In the genomic region with DNA sequence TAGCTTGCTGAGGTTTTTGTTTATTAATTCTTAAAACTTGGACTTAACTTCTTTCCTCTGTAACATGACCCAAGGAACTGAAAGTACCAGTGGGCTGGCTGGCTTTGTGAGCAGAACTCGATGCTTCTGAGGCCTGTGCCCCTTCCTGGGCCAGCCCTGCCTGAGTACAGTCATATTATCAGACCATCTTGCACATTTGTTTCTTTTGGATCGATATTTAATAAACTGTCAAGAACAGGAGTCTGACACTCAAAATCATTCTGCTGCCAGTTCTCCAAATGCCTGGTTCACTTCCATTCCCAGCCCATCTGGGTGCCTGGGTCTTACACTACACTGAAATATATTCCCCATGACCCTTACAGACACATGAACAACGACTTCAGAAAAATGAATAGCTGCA, we compare ENCODE assay signal across 30 mouse cellular contexts. TPM values are rescaled to one million over a fixed set of nuclear protein-coding genes. Genes with fewer than 3 reads are reported as not detected.
A peak's percentile ranks its signal among the peaks of the same experiment; 100 is the strongest.
DNase-seq lines count a peak whose midpoint lies in the region; ATAC-seq and TF ChIP-seq lines count a peak whose summit lies in the region.
"Had no signal": no experiment of that assay in that cellular context is flagged by ENCODE, and none has a peak within 500 bp of the region (broad histone marks: within the 10 kb centered on the region; RNA-seq: fewer than 3 reads in every experiment).

No protein-coding gene starts in this region.

- H3K9me3 ChIP-seq in forebrain, embryonic 15.5 days: no peaks in the 10 kb centered on the region
- H3K9me3 ChIP-seq in forebrain, embryonic 11.5 days (ENCODE audit: control insufficient read depth, low read length): no peaks in the 10 kb centered on the region
- H3K9me3 ChIP-seq in intestine, embryonic 14.5 days (ENCODE audit: control insufficient read depth, low read length): no peaks in the 10 kb centered on the region
- no peaks in the 10 kb centered on the region for H3K9me3 ChIP-seq in intestine, embryonic 16.5 days (ENCODE audit: control insufficient read depth, low read length)
- H3K9me3 ChIP-seq in lung, embryonic 16.5 days (ENCODE audit: control insufficient read depth, low read length): no peaks in the 10 kb centered on the region
- H3K9me3 ChIP-seq: embryonic facial prominence, embryonic 13.5 days; forebrain, embryonic 12.5 days; hindbrain, embryonic 12.5 days; limb, embryonic 13.5 days; liver, embryonic 12.5 days; midbrain, embryonic 13.5 days; neural tube, embryonic 13.5 days had no signal

- H3K4me1 ChIP-seq in forebrain, embryonic 15.5 days: no peaks in the 10 kb centered on the region
- no peaks in the 10 kb centered on the region for H3K4me1 ChIP-seq in forebrain, embryonic 11.5 days (replicated peaks; ENCODE audit: control insufficient read depth, insufficient read depth, low read length)
- H3K4me1 ChIP-seq in intestine, embryonic 14.5 days (replicated peaks; ENCODE audit: control insufficient read depth, insufficient read depth, low read length): no peaks in the 10 kb centered on the region; the same call in 1 of the 2 replicates
- no peaks in the 10 kb centered on the region for H3K4me1 ChIP-seq in intestine, embryonic 16.5 days (ENCODE audit: control insufficient read depth, insufficient read depth, low read length)
- H3K4me1 ChIP-seq in lung, embryonic 16.5 days (replicated peaks; ENCODE audit: control insufficient read depth, insufficient read depth, low read length): no peaks in the 10 kb centered on the region
- H3K4me1 ChIP-seq: forebrain, embryonic 12.5 days; hindbrain, embryonic 12.5 days; liver, embryonic 12.5 days; midbrain, embryonic 13.5 days; neural tube, embryonic 13.5 days had no signal

- no peaks in the 10 kb centered on the region for H3K36me3 ChIP-seq in forebrain, embryonic 15.5 days
- no peaks in the 10 kb centered on the region for H3K36me3 ChIP-seq in forebrain, embryonic 11.5 days (ENCODE audit: control insufficient read depth, insufficient read depth, low read length)
- no peaks in the 10 kb centered on the region for H3K36me3 ChIP-seq in intestine, embryonic 14.5 days (ENCODE audit: control insufficient read depth, insufficient read depth, low read length)
- H3K36me3 ChIP-seq in intestine, embryonic 16.5 days (ENCODE audit: control insufficient read depth, insufficient read depth, low read length): no peaks in the 10 kb centered on the region
- no peaks in the 10 kb centered on the region for H3K36me3 ChIP-seq in lung, embryonic 16.5 days (ENCODE audit: control insufficient read depth, insufficient read depth, low read length)
- H3K36me3 ChIP-seq: embryonic facial prominence, embryonic 13.5 days; forebrain, embryonic 12.5 days; limb, embryonic 13.5 days; liver, embryonic 12.5 days; midbrain, embryonic 13.5 days; neural tube, embryonic 13.5 days had no signal

- no peak for TF ChIP-seq CTCF in brain, embryonic 14.5 days (IDR thresholded peaks at IDR 0.05; ENCODE audit: borderline replicate concordance, extremely low read depth, insufficient read depth, insufficient read length)

- DNase-seq in forebrain, embryonic 11.5 days (ENCODE audit: low spot score): no peak
- DNase-seq in intestine, embryonic 14.5 days (ENCODE audit: low spot score): no peak
- no peak for DNase-seq in lung, postnatal 14 days
- peak; percentile 18 for DNase-seq in brain, embryonic 14.5 days (ENCODE audit: low read depth)
- DNase-seq in adrenal gland, adult 2 months: no peak
- DNase-seq: adrenal gland, postnatal 36 days; cerebellum, adult 8-10 months; cerebellum, postnatal 36 days; gastrocnemius, postnatal 10 days; heart, postnatal 36 days; kidney, adult 9 months; kidney, postnatal 10 days; liver, postnatal 0 days; right cerebral cortex, postnatal 4 days; thymus, adult 18-20 months; thymus, postnatal 25 days had no signal

- WGBS in forebrain, embryonic 15.5 days: 79% methylated on average over 3 of the region's 3 CpGs
- WGBS in forebrain, embryonic 11.5 days: 83% methylated on average over 3 of the region's 3 CpGs
- WGBS in intestine, embryonic 14.5 days: 46% methylated on average over 3 of the region's 3 CpGs
- 60% methylated on average over 3 of the region's 3 CpGs for WGBS in intestine, embryonic 16.5 days
- WGBS in lung, embryonic 16.5 days: 41% methylated on average over 3 of the region's 3 CpGs

- H3K27me3 ChIP-seq in forebrain, embryonic 15.5 days: no peaks in the 10 kb centered on the region
- no peaks in the 10 kb centered on the region for H3K27me3 ChIP-seq in forebrain, embryonic 11.5 days (ENCODE audit: control insufficient read depth, insufficient read depth, low read length)
- no peaks in the 10 kb centered on the region for H3K27me3 ChIP-seq in intestine, embryonic 14.5 days (replicated peaks; ENCODE audit: control insufficient read depth, insufficient read depth, low read length)
- no peaks in the 10 kb centered on the region for H3K27me3 ChIP-seq in intestine, embryonic 16.5 days (replicated peaks; ENCODE audit: control insufficient read depth, insufficient read depth, low read length)
- no peaks in the 10 kb centered on the region for H3K27me3 ChIP-seq in lung, embryonic 16.5 days (ENCODE audit: control insufficient read depth, insufficient read depth, low read depth, low read length)
- H3K27me3 ChIP-seq: embryonic facial prominence, embryonic 13.5 days; forebrain, embryonic 12.5 days; hindbrain, embryonic 12.5 days; limb, embryonic 13.5 days; liver, embryonic 12.5 days; midbrain, embryonic 13.5 days; neural tube, embryonic 13.5 days had no signal

- no peak for ATAC-seq in forebrain, embryonic 15.5 days (replicated peaks)
- ATAC-seq in forebrain, embryonic 11.5 days (replicated peaks; ENCODE audit: low FRiP score): no peak
- no peak for ATAC-seq in intestine, embryonic 14.5 days (replicated peaks; ENCODE audit: low FRiP score, low TSS enrichment, low read depth)
- no peak for ATAC-seq in intestine, embryonic 16.5 days
- ATAC-seq in lung, embryonic 16.5 days (ENCODE audit: low read depth): peak; percentile 71
- ATAC-seq: hindbrain, postnatal 0 days; intestine, postnatal 0 days; liver, embryonic 12.5 days; liver, postnatal 0 days; midbrain, embryonic 13.5 days had no signal

- H3K9ac ChIP-seq in forebrain, embryonic 15.5 days (replicated peaks): no peak overlapping the region
- H3K9ac ChIP-seq in forebrain, embryonic 11.5 days (ENCODE audit: low read length): no peak overlapping the region
- no peak overlapping the region for H3K9ac ChIP-seq in intestine, embryonic 14.5 days (ENCODE audit: low read length)
- H3K9ac ChIP-seq in intestine, embryonic 16.5 days (ENCODE audit: low read depth, low read length): no peak overlapping the region
- H3K9ac ChIP-seq in lung, embryonic 16.5 days (ENCODE audit: low read length): no peak overlapping the region
- H3K9ac ChIP-seq: embryonic facial prominence, embryonic 13.5 days; forebrain, embryonic 12.5 days; hindbrain, embryonic 12.5 days; limb, embryonic 13.5 days; liver, embryonic 12.5 days; liver, postnatal 0 days; midbrain, embryonic 13.5 days; neural tube, embryonic 13.5 days had no signal

- H3K4me3 ChIP-seq in forebrain, embryonic 15.5 days: no peak overlapping the region
- no peak overlapping the region for H3K4me3 ChIP-seq in forebrain, embryonic 11.5 days (ENCODE audit: low read depth, low read length)
- no peak overlapping the region for H3K4me3 ChIP-seq in intestine, embryonic 14.5 days (ENCODE audit: low read depth, low read length)
- no peak overlapping the region for H3K4me3 ChIP-seq in intestine, embryonic 16.5 days (ENCODE audit: low read length)
- no peak overlapping the region for H3K4me3 ChIP-seq in lung, embryonic 16.5 days (ENCODE audit: low read length)
- H3K4me3 ChIP-seq: embryonic facial prominence, embryonic 13.5 days; forebrain, embryonic 12.5 days; hindbrain, embryonic 12.5 days; limb, embryonic 13.5 days; liver, embryonic 12.5 days; midbrain, embryonic 13.5 days; neural tube, embryonic 13.5 days had no signal

- peak overlapping the region; percentile 65 for H3K27ac ChIP-seq in forebrain, embryonic 15.5 days (replicated peaks)
- H3K27ac ChIP-seq in forebrain, embryonic 11.5 days (ENCODE audit: low read depth, low read length): no peak overlapping the region
- H3K27ac ChIP-seq in intestine, embryonic 14.5 days (ENCODE audit: low read depth): peak overlapping the region; percentile 9; the same call in 1 of the 2 replicates
- H3K27ac ChIP-seq in intestine, embryonic 16.5 days (ENCODE audit: low read length): no peak overlapping the region; the same call in 1 of the 2 replicates
- no peak overlapping the region for H3K27ac ChIP-seq in lung, embryonic 16.5 days (ENCODE audit: low read length)
- H3K27ac ChIP-seq: embryonic facial prominence, embryonic 13.5 days; forebrain, embryonic 12.5 days; hindbrain, embryonic 12.5 days; hindbrain, postnatal 0 days; limb, embryonic 13.5 days; liver, embryonic 12.5 days; midbrain, embryonic 13.5 days; neural tube, embryonic 13.5 days; stomach, postnatal 0 days had no signal

- no peak for TF ChIP-seq POLR2A in brain, embryonic 14.5 days (IDR thresholded peaks at IDR 0.05; ENCODE audit: borderline replicate concordance, extremely low read depth, insufficient read depth, insufficient read length, poor library complexity, severe bottlenecking)

- no peak overlapping the region for H3K4me2 ChIP-seq in forebrain, embryonic 15.5 days (replicated peaks)
- H3K4me2 ChIP-seq in forebrain, embryonic 11.5 days (ENCODE audit: low read depth, low read length, severe bottlenecking): no peak overlapping the region
- H3K4me2 ChIP-seq in intestine, embryonic 14.5 days (ENCODE audit: low read length): no peak overlapping the region
- H3K4me2 ChIP-seq in intestine, embryonic 16.5 days (ENCODE audit: low read depth, low read length): no peak overlapping the region
- H3K4me2 ChIP-seq in lung, embryonic 16.5 days (ENCODE audit: low read depth, low read length): no peak overlapping the region
- H3K4me2 ChIP-seq: embryonic facial prominence, embryonic 13.5 days; forebrain, embryonic 12.5 days; heart, embryonic 11.5 days; hindbrain, embryonic 12.5 days; limb, embryonic 13.5 days; liver, embryonic 12.5 days; midbrain, embryonic 13.5 days; neural tube, embryonic 13.5 days had no signal

RNA-seq across cellular contexts. Expression of a gene that starts 19.3 kb away (rescaled TPM):
- polyA plus RNA-seq in forebrain, embryonic 15.5 days (2015; fragmentation: Nextera tagmentation; extraction: Ambion mirVana): 25.1 and 26.7 TPM in 2 replicates
- 47.4 and 49.2 TPM in 2 replicates for polyA plus RNA-seq in forebrain, embryonic 11.5 days (2014; fragmentation: Nextera tagmentation; extraction: Ambion mirVana)
- 34.3 and 38.0 TPM in 2 replicates for polyA plus RNA-seq in intestine, embryonic 14.5 days (2014; fragmentation: Nextera tagmentation; extraction: Ambion mirVana)
- polyA plus RNA-seq in intestine, embryonic 16.5 days (2015; fragmentation: Nextera tagmentation; extraction: Ambion mirVana): 15.5 and 17.9 TPM in 2 replicates
- 21.1 and 24.8 TPM in 2 replicates for polyA plus RNA-seq in lung, embryonic 16.5 days (2015; fragmentation: Nextera tagmentation; extraction: Ambion mirVana)
- polyA plus RNA-seq in brain, embryonic 14.5 days (2012; rRNA removed): 39.0 and 51.1 TPM in 2 replicates
- total RNA-seq in adrenal gland, adult 2 months (2021): 10 to 100 TPM; 28.0 TPM
- 6.2 and 15.6 TPM in 2 replicates for polyA plus RNA-seq in adrenal gland, adult 2 months (2012; rRNA removed)

RNA-seq across cellular contexts. Expression of a gene that starts 33.7 kb away (rescaled TPM):
- 3.0 and 3.2 TPM in 2 replicates for polyA plus RNA-seq in forebrain, embryonic 15.5 days (2015; fragmentation: Nextera tagmentation; extraction: Ambion mirVana)
- polyA plus RNA-seq in forebrain, embryonic 11.5 days (2014; fragmentation: Nextera tagmentation; extraction: Ambion mirVana): 0.49 and 0.86 TPM in 2 replicates
- 2.4 and 2.7 TPM in 2 replicates for polyA plus RNA-seq in intestine, embryonic 14.5 days (2014; fragmentation: Nextera tagmentation; extraction: Ambion mirVana)
- polyA plus RNA-seq in intestine, embryonic 16.5 days (2015; fragmentation: Nextera tagmentation; extraction: Ambion mirVana): 1.9 and 2.1 TPM in 2 replicates
- polyA plus RNA-seq in lung, embryonic 16.5 days (2015; fragmentation: Nextera tagmentation; extraction: Ambion mirVana): 1.6 and 1.8 TPM in 2 replicates
- 2.5 and 3.6 TPM in 2 replicates for polyA plus RNA-seq in brain, embryonic 14.5 days (2012; rRNA removed)
- total RNA-seq in adrenal gland, adult 2 months (2021): 1 to 10 TPM; 1.1 TPM
- polyA plus RNA-seq in adrenal gland, adult 2 months (2012; rRNA removed): 0.19 and 0.33 TPM in 2 replicates

RNA-seq across cellular contexts. Expression of a gene that starts 56.3 kb away (rescaled TPM):
- polyA plus RNA-seq in forebrain, embryonic 15.5 days (2015; fragmentation: Nextera tagmentation; extraction: Ambion mirVana): 9.4 and 12.2 TPM in 2 replicates
- polyA plus RNA-seq in forebrain, embryonic 11.5 days (2014; fragmentation: Nextera tagmentation; extraction: Ambion mirVana): 15.9 and 17.8 TPM in 2 replicates
- polyA plus RNA-seq in intestine, embryonic 14.5 days (2014; fragmentation: Nextera tagmentation; extraction: Ambion mirVana): 10.7 and 10.8 TPM in 2 replicates
- polyA plus RNA-seq in intestine, embryonic 16.5 days (2015; fragmentation: Nextera tagmentation; extraction: Ambion mirVana): 9.9 and 11.7 TPM in 2 replicates
- 14.8 and 16.6 TPM in 2 replicates for polyA plus RNA-seq in lung, embryonic 16.5 days (2015; fragmentation: Nextera tagmentation; extraction: Ambion mirVana)
- polyA plus RNA-seq in brain, embryonic 14.5 days (2012; rRNA removed): 2.1 and 3.5 TPM in 2 replicates
- total RNA-seq in adrenal gland, adult 2 months (2021): 1 to 10 TPM; 4.7 to 6.0 TPM
- polyA plus RNA-seq in adrenal gland, adult 2 months (2012; rRNA removed): 0.86 and 1.6 TPM in 2 replicates

Comparison
In these comparisons a context has a peak if more than half of its experiments do, and no peak if none do; other contexts are left out.
1. H3K27ac ChIP-seq: peak in forebrain, embryonic 15.5 days (single experiment) and intestine, embryonic 14.5 days (single experiment); none in forebrain, embryonic 11.5 days (single experiment), intestine, embryonic 16.5 days (single experiment) and lung, embryonic 16.5 days (single experiment).